Mouse (Mus musculus) MN1 (cell line): ENCODE data around the gene Slc35f6.
"Not testable (repeated sequence)": the region's sequence is repeated elsewhere in the genome, so short reads cannot be mapped to it uniquely, and the experiment has no call there.

Experiments
- DNase-seq: peaks from one replicate; pipeline ENCODE4 v3.0.0-alpha.2; 2016; ENCODE audit warnings: low spot score

The Slc35f6 gene

GRCm38 (mm10) chr5:30659042-30659441 lies 11.3 kb downstream of the Slc35f6 start:
- no peak for DNase-seq

- no peak for DNase-seq
Measured at GRCm38 (mm10) chr5:30660278-30660677, 12.5 kb downstream of the Slc35f6 start.

- no peak for DNase-seq
Measured at GRCm38 (mm10) chr5:30660813-30661212, 13.1 kb downstream of the Slc35f6 start.

- no peak for DNase-seq
Measured at GRCm38 (mm10) chr5:30665360-30665759, 17.6 kb downstream of the Slc35f6 start.

- DNase-seq = no peak
Measured at GRCm38 (mm10) chr5:30665968-30666367, 18.2 kb downstream of the Slc35f6 start.

- DNase-seq = peak; percentile 95
Measured at GRCm38 (mm10) chr5:30666391-30667195, 18.9 kb downstream of the Slc35f6 start, which contains the start of gene Cenpa. Gene Cenpa (plus strand): TSS chr5:30666777.

- DNase-seq = no peak
Measured at GRCm38 (mm10) chr5:30667215-30667614, 19.5 kb downstream of the Slc35f6 start.

- DNase-seq = no peak
Measured at GRCm38 (mm10) chr5:30667686-30668085, 20.0 kb downstream of the Slc35f6 start.

GRCm38 (mm10) chr5:30668637-30669495 lies 21.1 kb downstream of the Slc35f6 start:
- no peak for DNase-seq

GRCm38 (mm10) chr5:30669496-30669830 lies 21.7 kb downstream of the Slc35f6 start:
- no peak for DNase-seq

- DNase-seq = no peak
Measured at GRCm38 (mm10) chr5:30670091-30670490, 22.4 kb downstream of the Slc35f6 start.

- no peak for DNase-seq
Measured at GRCm38 (mm10) chr5:30674001-30674400, 26.3 kb downstream of the Slc35f6 start.

- no peak for DNase-seq
Measured at GRCm38 (mm10) chr5:30676800-30677199, 29.1 kb downstream of the Slc35f6 start.

- not testable (repeated sequence) for DNase-seq
Measured at GRCm38 (mm10) chr5:30678069-30678468, 30.3 kb downstream of the Slc35f6 start.

- no peak for DNase-seq
Measured at GRCm38 (mm10) chr5:30678722-30679296, 31.1 kb downstream of the Slc35f6 start.

GRCm38 (mm10) chr5:30679593-30679992 lies 31.9 kb downstream of the Slc35f6 start:
- DNase-seq = no peak

- no peak for DNase-seq
Measured at GRCm38 (mm10) chr5:30681970-30682369, 34.2 kb downstream of the Slc35f6 start.

GRCm38 (mm10) chr5:30682967-30683600 lies 35.4 kb downstream of the Slc35f6 start:
- DNase-seq = no peak

- no peak for DNase-seq
Measured at GRCm38 (mm10) chr5:30683993-30684392, 36.3 kb downstream of the Slc35f6 start.

GRCm38 (mm10) chr5:30686781-30687180 lies 39.0 kb downstream of the Slc35f6 start:
- DNase-seq = no peak

GRCm38 (mm10) chr5:30700361-30701000 lies 52.7 kb downstream of the Slc35f6 start:
- no peak for DNase-seq

GRCm38 (mm10) chr5:30701373-30701772 lies 53.6 kb downstream of the Slc35f6 start:
- DNase-seq = not testable (repeated sequence)
